Mouse (Mus musculus): ENCODE measurements around the gene Kif26b. TPM values are rescaled to one million over a fixed set of nuclear protein-coding genes. Genes with fewer than 3 reads are reported as not detected.

Gene Kif26b
- polyA plus RNA-seq, 1 experiment: 0.04 TPM

DNA sequence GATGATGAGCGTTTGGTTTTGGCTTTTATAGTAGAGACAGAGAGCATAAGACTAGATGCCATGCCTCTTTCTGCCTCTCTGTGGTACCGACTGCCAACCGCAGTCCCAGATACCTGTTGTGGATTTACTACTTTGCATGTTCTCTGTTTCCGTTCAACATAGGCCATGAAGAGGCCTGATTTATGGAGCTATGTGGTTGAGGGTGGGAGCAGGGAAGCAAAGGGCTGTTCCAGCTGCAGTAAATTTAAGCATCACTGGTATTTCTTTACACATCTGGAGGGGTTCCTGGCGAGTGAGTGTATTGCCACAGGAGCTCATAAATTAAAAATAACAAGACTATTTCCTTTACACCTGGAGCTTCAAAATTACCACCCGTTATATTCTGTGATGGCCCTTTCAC lies 199.3 kb downstream of the Kif26b start:
- Histone ChIP-seq H3K4me1 (ENCODE audit: control insufficient read depth, insufficient read depth, insufficient read length) (no peaks in the 10 kb centered on the region), H3K27me3 (ENCODE audit: control insufficient read depth, insufficient read depth, low read length) (no peaks in the 10 kb centered on the region), H3K4me3 (ENCODE audit: extremely low read depth, insufficient read depth, insufficient read length) (no peak overlapping the region), H3K27ac (ENCODE audit: insufficient read depth, low read length) (no peak overlapping the region), H3K36me3 (ENCODE audit: control insufficient read depth, insufficient read depth, low read length) (no peaks in the 10 kb centered on the region)
- WGBS: 48% methylated on average over 6 of the region's 6 CpGs
- no peak for DNase-seq (ENCODE audit: low read depth in 1 of 2, low spot score in 2 of 2)
- TF ChIP-seq CTCF (IDR thresholded peaks at IDR 0.05; ENCODE audit: extremely low read depth, insufficient read depth, insufficient read length, insufficient replicate concordance) (no peak), POLR2A (IDR thresholded peaks at IDR 0.05; ENCODE audit: low read depth, low read length) (no peak)

DNA sequence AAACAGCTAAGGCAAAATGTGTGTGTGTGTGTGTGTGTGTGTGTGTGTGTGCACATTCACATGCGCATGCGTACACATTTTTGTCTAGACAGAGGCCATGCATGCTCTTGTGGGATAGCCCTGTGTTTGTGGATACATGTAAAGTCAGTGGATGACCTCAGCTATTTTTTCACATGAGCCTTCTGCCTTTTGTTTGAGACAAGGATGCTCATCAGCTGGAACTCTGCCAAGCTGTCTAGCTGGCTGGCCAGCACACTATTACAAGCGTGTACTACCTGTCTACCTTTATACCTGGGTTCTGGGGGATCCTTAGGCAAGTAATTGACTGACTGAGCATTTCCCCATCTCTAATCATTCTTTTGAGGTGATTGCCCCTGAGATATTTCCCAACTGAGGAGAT lies 201.3 kb downstream of the Kif26b start:
- no peaks in the 10 kb centered on the region for H3K36me3 ChIP-seq (ENCODE audit: control insufficient read depth, insufficient read depth, low read length)
- WGBS: 95% methylated on average over 3 of the region's 3 CpGs
- no peaks in the 10 kb centered on the region for H3K27me3 ChIP-seq (ENCODE audit: control insufficient read depth, insufficient read depth, low read length)
- DNase-seq (ENCODE audit: low read depth in 1 of 2, low spot score in 2 of 2): no peak
- no peak overlapping the region for H3K27ac ChIP-seq (ENCODE audit: insufficient read depth, low read length)
- no peak for TF ChIP-seq POLR2A (IDR thresholded peaks at IDR 0.05; ENCODE audit: low read depth, low read length)
- TF ChIP-seq CTCF (IDR thresholded peaks at IDR 0.05; ENCODE audit: extremely low read depth, insufficient read depth, insufficient read length, insufficient replicate concordance): no peak
- no peaks in the 10 kb centered on the region for H3K4me1 ChIP-seq (ENCODE audit: control insufficient read depth, insufficient read depth, insufficient read length)
- no peak overlapping the region for H3K4me3 ChIP-seq (ENCODE audit: extremely low read depth, insufficient read depth, insufficient read length)

DNA sequence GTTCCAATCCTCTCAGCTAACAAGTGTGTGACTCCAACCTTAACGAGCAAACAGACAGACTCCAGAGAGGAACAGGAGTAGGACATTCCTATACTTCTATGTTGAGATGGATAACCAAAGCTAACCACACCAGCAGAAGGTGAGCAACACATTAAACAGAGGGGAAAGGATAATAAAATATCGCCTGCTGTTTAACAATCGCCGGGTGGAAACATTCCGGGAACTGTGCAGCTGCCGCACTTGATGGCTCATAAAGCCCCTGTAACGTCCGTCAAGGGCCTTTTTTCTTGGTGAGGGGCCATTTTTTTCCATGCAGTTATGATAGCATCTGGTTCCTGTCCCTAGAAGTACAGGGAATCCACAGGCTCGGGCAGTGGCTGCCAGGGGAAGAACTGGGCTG lies 204.1 kb downstream of the Kif26b start:
- Histone ChIP-seq H3K4me1 (ENCODE audit: control insufficient read depth, insufficient read depth, insufficient read length) (no peaks in the 10 kb centered on the region), H3K4me3 (ENCODE audit: extremely low read depth, insufficient read depth, insufficient read length) (no peak overlapping the region), H3K36me3 (ENCODE audit: control insufficient read depth, insufficient read depth, low read length) (no peaks in the 10 kb centered on the region), H3K27ac (ENCODE audit: insufficient read depth, low read length) (no peak overlapping the region), H3K27me3 (ENCODE audit: control insufficient read depth, insufficient read depth, low read length) (no peaks in the 10 kb centered on the region)
- DNase-seq (ENCODE audit: low read depth in 1 of 2, low spot score in 2 of 2): no peak
- WGBS: 77% methylated on average over 9 of the region's 9 CpGs
- TF ChIP-seq POLR2A (IDR thresholded peaks at IDR 0.05; ENCODE audit: low read depth, low read length) (no peak), CTCF (IDR thresholded peaks at IDR 0.05; ENCODE audit: extremely low read depth, insufficient read depth, insufficient read length, insufficient replicate concordance) (no peak)

DNA sequence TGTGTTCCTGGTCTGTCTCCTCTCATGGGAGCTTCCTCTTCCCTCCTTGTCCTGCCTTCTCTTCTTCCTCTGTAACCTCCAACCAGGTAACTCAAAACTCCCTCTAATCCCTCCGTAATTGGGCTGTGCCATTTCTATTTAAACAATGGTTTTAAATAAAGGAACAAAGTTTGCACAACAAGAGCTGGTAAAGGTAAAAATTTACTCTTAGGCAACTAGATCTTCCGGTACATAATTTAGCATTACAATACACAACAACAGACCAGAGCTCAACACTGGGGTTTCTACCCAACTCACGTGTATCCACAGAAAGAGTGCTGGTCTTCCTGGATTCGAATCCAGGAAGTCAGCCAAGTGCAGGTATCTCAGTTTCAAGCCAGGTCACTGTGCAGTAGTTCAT lies 205.7 kb downstream of the Kif26b start:
- H3K27me3 ChIP-seq (ENCODE audit: control insufficient read depth, insufficient read depth, low read length): no peaks in the 10 kb centered on the region
- H3K36me3 ChIP-seq (ENCODE audit: control insufficient read depth, insufficient read depth, low read length): no peaks in the 10 kb centered on the region
- no peak overlapping the region for H3K4me3 ChIP-seq (ENCODE audit: extremely low read depth, insufficient read depth, insufficient read length)
- no peak overlapping the region for H3K27ac ChIP-seq (ENCODE audit: insufficient read depth, low read length)
- no peaks in the 10 kb centered on the region for H3K4me1 ChIP-seq (ENCODE audit: control insufficient read depth, insufficient read depth, insufficient read length)
- WGBS: 76% methylated on average over 4 of the region's 4 CpGs
- DNase-seq (ENCODE audit: low read depth in 1 of 2, low spot score in 2 of 2): no peak
- TF ChIP-seq CTCF (IDR thresholded peaks at IDR 0.05; ENCODE audit: extremely low read depth, insufficient read depth, insufficient read length, insufficient replicate concordance) (no peak), POLR2A (IDR thresholded peaks at IDR 0.05; ENCODE audit: low read depth, low read length) (no peak)

DNA sequence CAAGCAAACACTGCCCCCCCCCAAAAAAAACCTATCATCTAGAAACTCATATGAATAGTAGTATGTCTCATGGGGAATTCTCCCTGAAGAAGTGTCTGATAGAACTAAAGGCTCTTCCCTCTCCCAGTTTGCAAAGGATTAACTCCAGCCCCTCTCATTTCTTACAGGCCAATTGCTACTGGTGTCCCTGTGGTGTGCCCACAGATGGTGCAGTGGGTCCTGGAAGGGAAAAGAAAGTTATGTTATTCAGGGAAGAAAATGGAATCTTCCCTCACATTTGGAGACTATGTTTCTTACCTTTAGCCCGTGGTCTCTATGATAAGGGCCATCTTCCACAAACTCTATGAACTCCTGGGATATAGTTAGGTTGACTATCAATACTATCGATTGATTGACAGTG lies 208.0 kb downstream of the Kif26b start:
- H3K4me1 ChIP-seq (ENCODE audit: control insufficient read depth, insufficient read depth, insufficient read length): no peaks in the 10 kb centered on the region
- no peaks in the 10 kb centered on the region for H3K36me3 ChIP-seq (ENCODE audit: control insufficient read depth, insufficient read depth, low read length)
- no peaks in the 10 kb centered on the region for H3K27me3 ChIP-seq (ENCODE audit: control insufficient read depth, insufficient read depth, low read length)
- H3K4me3 ChIP-seq (ENCODE audit: extremely low read depth, insufficient read depth, insufficient read length): no peak overlapping the region
- whole genome bisulfite sequencing: 85% methylated on average over 2 of the region's 2 CpGs
- no peak for TF ChIP-seq CTCF (IDR thresholded peaks at IDR 0.05; ENCODE audit: extremely low read depth, insufficient read depth, insufficient read length, insufficient replicate concordance)
- TF ChIP-seq POLR2A (IDR thresholded peaks at IDR 0.05; ENCODE audit: low read depth, low read length): no peak
- no peak overlapping the region for H3K27ac ChIP-seq (ENCODE audit: insufficient read depth, low read length)
- DNase-seq (ENCODE audit: low read depth in 1 of 2, low spot score in 2 of 2): no peak

DNA sequence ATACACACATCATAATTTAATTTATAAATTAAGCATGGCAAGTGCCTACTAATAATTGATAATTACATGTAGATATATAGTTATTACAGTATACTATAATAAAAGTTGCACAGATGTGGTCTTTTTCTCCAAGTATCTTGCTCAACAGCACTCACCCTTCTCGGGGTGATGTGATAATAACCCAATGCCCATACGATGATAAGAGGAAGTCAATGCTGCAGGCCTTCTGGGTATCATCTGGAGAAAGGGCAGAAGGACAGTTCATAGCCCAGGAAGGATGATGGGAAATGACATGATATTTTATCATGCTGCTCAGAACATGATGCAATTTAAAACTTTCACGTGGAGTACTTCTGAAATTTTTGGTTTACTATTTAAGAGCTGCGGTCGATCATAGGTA lies 214.9 kb downstream of the Kif26b start:
- no peak for TF ChIP-seq CTCF (IDR thresholded peaks at IDR 0.05; ENCODE audit: extremely low read depth, insufficient read depth, insufficient read length, insufficient replicate concordance)
- no peak for TF ChIP-seq POLR2A (IDR thresholded peaks at IDR 0.05; ENCODE audit: low read depth, low read length)
- 84% methylated on average over 5 of the region's 5 CpGs for WGBS

DNA sequence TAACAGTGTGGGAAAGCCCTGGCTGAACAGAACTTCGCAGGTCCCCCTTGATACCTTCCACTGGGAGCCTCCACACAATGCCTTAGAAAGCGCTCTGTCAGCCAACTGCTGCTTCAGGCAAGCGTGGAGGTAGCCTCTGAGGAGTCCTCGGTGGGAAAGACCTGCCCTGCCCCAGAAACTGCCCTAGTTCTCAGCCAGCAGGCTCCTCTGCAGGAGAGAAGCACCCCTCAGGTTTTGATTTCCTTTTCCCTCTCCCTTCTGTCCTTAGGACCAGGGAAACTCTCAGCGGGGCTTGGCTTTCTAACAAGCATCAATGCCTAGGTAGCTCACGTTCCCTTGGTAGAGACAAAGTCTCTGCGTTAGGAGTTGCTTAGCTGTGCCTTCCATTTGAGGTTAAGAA lies 215.6 kb downstream of the Kif26b start:
- no peaks in the 10 kb centered on the region for H3K27me3 ChIP-seq (ENCODE audit: control insufficient read depth, insufficient read depth, low read length)
- no peak overlapping the region for H3K27ac ChIP-seq (ENCODE audit: insufficient read depth, low read length)
- no peaks in the 10 kb centered on the region for H3K4me1 ChIP-seq (ENCODE audit: control insufficient read depth, insufficient read depth, insufficient read length)
- no peak for TF ChIP-seq CTCF (IDR thresholded peaks at IDR 0.05; ENCODE audit: extremely low read depth, insufficient read depth, insufficient read length, insufficient replicate concordance)
- TF ChIP-seq POLR2A (IDR thresholded peaks at IDR 0.05; ENCODE audit: low read depth, low read length): no peak
- H3K36me3 ChIP-seq (ENCODE audit: control insufficient read depth, insufficient read depth, low read length): no peaks in the 10 kb centered on the region
- no peak overlapping the region for H3K4me3 ChIP-seq (ENCODE audit: extremely low read depth, insufficient read depth, insufficient read length)
- 80% methylated on average over 7 of the region's 7 CpGs for WGBS
- no peak for DNase-seq (ENCODE audit: low read depth in 1 of 2, low spot score in 2 of 2)

More for the DNA sequence above, 214.9 kb downstream of the Kif26b start:
- Histone ChIP-seq H3K27me3 (ENCODE audit: control insufficient read depth, insufficient read depth, low read length) (no peaks in the 10 kb centered on the region), H3K4me1 (ENCODE audit: control insufficient read depth, insufficient read depth, insufficient read length) (no peaks in the 10 kb centered on the region), H3K4me3 (ENCODE audit: extremely low read depth, insufficient read depth, insufficient read length) (no peak overlapping the region), H3K27ac (ENCODE audit: insufficient read depth, low read length) (no peak overlapping the region), H3K36me3 (ENCODE audit: control insufficient read depth, insufficient read depth, low read length) (no peaks in the 10 kb centered on the region)
- DNase-seq (ENCODE audit: low read depth in 1 of 2, low spot score in 2 of 2): no peak
